Mouse (Mus musculus) liver, embryonic 13.5 days (tissue): ENCODE measurements around the gene Pgls. TPM values are rescaled to one million over a fixed set of nuclear protein-coding genes. Genes with fewer than 3 reads are reported as not detected.

ENCODE experiments used
- ATAC-seq: fragments of 200-750 bp; cut with Nextera tagmentation; 2 replicates; pipeline ENCODE4 v1.8.0; 2017; ENCODE audit warnings: low read depth, mild to moderate bottlenecking, moderate number of reproducible peaks, moderate library complexity
- DNase-seq: peaks from one replicate; pipeline ENCODE4 v3.0.0; 2022
- H3K27ac ChIP-seq: fragments of 300-500 bp; sonication (generic); 2 replicates; pipeline ENCODE4 v1.5.1; 2015; ENCODE audit warnings: moderate library complexity, mild to moderate bottlenecking, inconsistent platforms
- H3K27me3 ChIP-seq: fragments of 300-500 bp; sonication (generic); 2 replicates; pipeline ENCODE4 v1.6.1; 2015; ENCODE audit warnings: mild to moderate bottlenecking, inconsistent platforms
- H3K36me3 ChIP-seq: fragments of 300-500 bp; sonication (generic); 2 replicates; pipeline ENCODE4 v1.6.1; 2015; ENCODE audit warnings: mild to moderate bottlenecking, inconsistent platforms
- H3K4me1 ChIP-seq: fragments of 300-500 bp; sonication (generic); replicated peaks from 2 replicates; pipeline ENCODE4 v1.6.1; 2015; ENCODE audit warnings: inconsistent platforms
- H3K4me2 ChIP-seq: fragments of 300-500 bp; sonication (generic); 2 replicates; pipeline ENCODE4 v1.6.1; 2015; ENCODE audit warnings: inconsistent platforms, mild to moderate bottlenecking, moderate library complexity
- H3K4me3 ChIP-seq: fragments of 300-500 bp; sonication (generic); replicated peaks from 2 replicates; pipeline ENCODE4 v1.5.1; 2015; ENCODE audit warnings: mild to moderate bottlenecking, inconsistent platforms
- H3K9ac ChIP-seq: fragments of 300-500 bp; sonication (generic); 2 replicates; pipeline ENCODE4 v1.6.1; 2015; ENCODE audit warnings: mild to moderate bottlenecking, inconsistent platforms
- H3K9me3 ChIP-seq: fragments of 300-500 bp; sonication (generic); replicated peaks from 2 replicates; pipeline ENCODE4 v1.6.1; 2016; ENCODE audit warnings: inconsistent platforms
- WGBS: fragments of 180-500 bp; shearing (Covaris S2); methylation state at CpG from one replicate; pipeline ENCODE4 v1.1.7; 2015; ENCODE audit not compliant: insufficient replicate concordance; 5-methylcytosine and 5-hydroxymethylcytosine counted together
- polyA plus RNA-seq: library from polyadenylated mRNA; unstranded; fragments of >200 nt; fragmentation: Nextera tagmentation; extraction: Ambion mirVana; gene quantifications from 2 replicates; pipeline ENCODE4 v1.2.1, GENCODE M21; 2015

The Pgls gene
- polyA plus RNA-seq, 1 experiment from 2014 or later, result 110 TPM

DNA sequence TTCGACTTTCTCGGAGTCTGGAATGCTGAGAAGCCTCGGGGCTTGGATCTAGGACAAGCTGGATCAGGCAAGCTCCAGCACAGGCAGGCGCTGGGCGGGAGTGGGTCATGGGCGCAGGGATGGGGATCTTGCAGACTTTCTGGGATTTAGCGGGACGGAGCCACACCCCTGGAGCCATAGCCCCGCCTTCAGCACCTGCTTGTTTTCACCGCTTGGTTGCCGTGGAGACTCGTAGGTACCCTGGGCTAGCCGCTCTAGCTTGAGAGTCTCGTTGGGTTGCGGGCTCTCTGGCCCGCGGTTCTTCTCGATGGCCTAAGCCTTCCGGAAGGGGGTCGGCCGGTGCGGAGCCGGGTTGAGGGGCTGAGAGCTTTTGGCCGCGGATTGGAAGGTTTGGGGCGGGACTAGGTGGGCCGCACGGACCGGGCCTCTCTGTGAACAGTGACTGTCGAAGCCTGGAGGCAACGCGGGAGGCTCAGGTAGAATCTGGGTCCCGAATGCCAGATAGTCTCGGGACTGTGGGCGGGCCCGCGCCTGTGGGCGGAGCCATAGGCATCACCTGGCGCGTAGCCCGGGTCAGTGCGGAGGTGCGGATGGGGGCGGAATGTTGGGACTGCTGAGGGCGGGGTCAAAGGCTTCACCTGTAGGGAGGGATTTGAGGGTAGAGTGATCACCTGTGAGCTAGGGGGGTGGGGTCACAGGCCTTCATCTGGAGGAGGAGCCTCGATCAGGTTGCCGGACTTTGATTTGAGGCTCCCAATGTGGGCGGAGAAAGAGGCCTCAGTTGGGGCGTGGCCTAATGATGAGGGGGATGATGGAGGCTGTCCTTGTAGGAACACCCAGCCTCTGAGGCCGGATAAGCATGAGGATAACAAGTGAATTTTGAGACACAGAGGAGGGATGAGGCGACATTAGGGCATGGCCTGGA lies 22.3 kb upstream of the Pgls start:
- Histone ChIP-seq H3K4me1 (peaks cover 26% of the 10 kb centered on the region), H3K4me2 (peak overlapping the region; percentile 81), H3K27ac (no peak overlapping the region), H3K27me3 (peaks cover 45% of the 10 kb centered on the region), H3K4me3 (peak overlapping the region; percentile 59), H3K9me3 (no peaks in the 10 kb centered on the region), H3K36me3 (no peaks in the 10 kb centered on the region), H3K9ac (0 out of 2 replicates have a peak overlapping the region, but pooled peaks have one; percentile 47)
- DNase-seq (peak; percentile 60), ATAC-seq (peak; percentile 64)
- 1% methylated on average over 51 of the region's 51 CpGs for WGBS

DNA sequence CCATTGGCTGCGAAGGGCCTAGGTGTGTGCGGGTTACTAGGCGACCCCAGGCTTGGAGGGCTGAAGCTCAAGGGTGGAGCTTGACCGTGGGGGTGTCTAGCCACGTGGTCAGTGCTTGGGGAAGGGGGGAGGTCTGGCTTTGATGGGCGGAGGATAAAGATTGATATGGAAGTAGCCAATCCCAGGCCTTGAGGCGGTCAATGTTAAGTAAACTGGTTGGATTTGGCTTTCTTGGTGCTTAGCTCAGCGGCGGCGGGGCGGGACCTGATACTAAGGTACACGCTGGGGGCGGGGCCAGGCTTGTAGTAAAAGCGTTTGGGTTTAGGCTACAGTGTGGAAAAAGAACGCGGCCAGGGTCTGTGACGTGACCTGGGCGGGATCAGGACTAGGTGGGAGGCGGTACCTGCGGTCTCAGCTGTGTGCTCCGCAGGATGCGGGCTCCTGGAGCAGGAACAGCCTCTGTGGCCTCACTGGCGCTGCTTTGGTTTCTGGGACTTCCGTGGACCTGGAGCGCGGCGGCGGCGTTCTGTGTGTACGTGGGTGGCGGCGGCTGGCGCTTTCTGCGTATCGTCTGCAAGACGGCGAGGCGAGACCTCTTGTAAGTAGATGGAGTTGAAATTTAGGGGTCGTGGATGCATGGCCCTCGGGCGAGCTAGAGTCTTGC lies 21.6 kb upstream of the Pgls start:
- H3K4me3 ChIP-seq, result peak overlapping the region; percentile 59
- no peaks in the 10 kb centered on the region for H3K9me3 ChIP-seq
- DNase-seq, result peak; percentile 72
- H3K27ac ChIP-seq, result no peak overlapping the region
- WGBS, result 1% methylated on average over 41 of the region's 41 CpGs
- peak overlapping the region; percentile 81 for H3K4me2 ChIP-seq
- peaks cover 26% of the 10 kb centered on the region for H3K4me1 ChIP-seq
- H3K27me3 ChIP-seq, result peaks cover 45% of the 10 kb centered on the region
- no peaks in the 10 kb centered on the region for H3K36me3 ChIP-seq
- ATAC-seq, result peak; percentile 70
- peak overlapping the region; percentile 59 for H3K9ac ChIP-seq

DNA sequence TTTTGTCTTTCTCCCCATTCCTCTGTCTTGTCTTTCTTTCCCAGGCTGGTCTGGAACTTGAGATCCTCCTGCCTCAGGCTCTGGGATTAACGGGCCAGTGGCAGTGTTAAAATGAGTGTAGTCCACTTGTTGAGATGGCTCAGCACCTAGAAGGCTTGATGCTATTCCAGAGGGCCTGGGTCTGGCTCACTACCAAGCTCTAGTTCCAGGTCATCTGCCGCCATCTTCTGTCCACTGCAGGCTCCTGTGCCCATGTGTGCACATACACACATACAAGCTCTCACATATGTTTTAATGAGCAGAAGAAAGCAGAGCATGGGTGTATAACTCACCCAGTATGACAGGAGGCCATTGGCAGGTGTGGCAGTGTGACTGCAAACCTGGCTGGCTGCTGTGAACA lies 19.9 kb upstream of the Pgls start:
- ATAC-seq (no peak), DNase-seq (no peak)
- Histone ChIP-seq H3K9me3 (no peaks in the 10 kb centered on the region), H3K4me3 (no peak overlapping the region), H3K4me1 (peaks cover 26% of the 10 kb centered on the region), H3K27ac (no peak overlapping the region), H3K9ac (no peak overlapping the region), H3K4me2 (no peak overlapping the region), H3K27me3 (peaks cover 42% of the 10 kb centered on the region), H3K36me3 (no peaks in the 10 kb centered on the region)
- 77% methylated on average over 2 of the region's 2 CpGs for WGBS

DNA sequence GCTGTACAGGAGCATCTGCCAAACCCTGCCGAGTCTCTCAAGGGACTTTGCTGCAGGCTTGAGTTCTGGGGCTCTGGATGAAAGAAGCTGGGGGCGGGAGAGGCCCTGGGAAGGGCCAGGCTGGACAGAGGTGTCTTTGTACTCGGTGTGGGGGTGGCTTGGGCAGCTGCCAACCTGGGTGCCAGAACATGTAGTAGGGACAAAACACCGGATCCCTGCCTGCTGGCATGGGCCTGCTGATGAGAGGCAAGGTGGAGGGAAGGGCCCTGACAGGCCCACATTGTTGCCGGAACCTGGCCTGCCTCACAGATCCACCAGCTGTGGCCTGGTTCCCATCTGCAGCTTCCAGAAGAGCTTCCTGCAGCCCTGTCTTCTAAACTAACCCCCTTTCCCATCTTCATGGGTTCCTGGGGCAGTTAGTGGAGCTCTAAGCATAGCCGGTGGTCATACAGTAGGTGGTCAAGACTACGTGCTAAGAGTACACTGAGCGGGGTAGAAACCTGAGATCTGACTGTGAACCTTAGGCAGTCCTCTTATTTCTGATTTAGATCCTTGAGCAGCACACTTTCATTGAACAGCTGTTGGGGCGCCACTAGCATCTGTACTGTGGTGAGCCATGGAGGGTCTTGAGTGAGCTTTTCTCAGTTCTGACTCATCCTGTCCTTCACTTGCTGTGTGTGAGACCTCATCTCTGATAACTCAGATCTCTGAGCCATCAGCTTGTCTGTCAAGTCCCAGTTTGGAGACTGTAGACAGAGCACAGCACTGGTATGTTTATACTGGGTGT lies 18.9 kb upstream of the Pgls start:
- Histone ChIP-seq H3K4me2 (no peak overlapping the region), H3K4me3 (no peak overlapping the region), H3K27me3 (peaks cover 37% of the 10 kb centered on the region), H3K9ac (no peak overlapping the region), H3K36me3 (no peaks in the 10 kb centered on the region), H3K9me3 (no peaks in the 10 kb centered on the region), H3K27ac (no peak overlapping the region), H3K4me1 (peaks cover 26% of the 10 kb centered on the region)
- WGBS, result 72% methylated on average over 9 of the region's 9 CpGs
- no peak for DNase-seq
- ATAC-seq, result no peak

DNA sequence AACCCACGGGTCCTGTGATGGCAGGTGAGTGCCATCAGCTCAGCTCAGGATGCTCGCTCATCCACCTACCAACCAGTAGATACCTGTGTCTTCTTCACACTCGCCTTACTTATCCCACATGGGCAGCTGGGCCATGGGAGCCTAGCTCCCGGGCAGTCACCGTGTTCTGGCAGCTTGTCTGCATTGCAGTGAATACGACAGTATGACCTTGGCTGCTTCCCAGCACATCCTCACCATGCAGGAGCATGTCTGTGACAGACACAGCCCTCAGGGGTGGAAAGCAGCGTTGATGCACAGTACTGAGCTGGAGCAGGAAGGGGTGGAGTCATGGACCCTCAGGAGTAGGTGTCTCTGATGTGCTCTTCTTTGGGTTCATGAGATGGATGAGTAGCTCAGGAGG lies 17.6 kb upstream of the Pgls start:
- H3K4me2 ChIP-seq, result no peak overlapping the region

DNA sequence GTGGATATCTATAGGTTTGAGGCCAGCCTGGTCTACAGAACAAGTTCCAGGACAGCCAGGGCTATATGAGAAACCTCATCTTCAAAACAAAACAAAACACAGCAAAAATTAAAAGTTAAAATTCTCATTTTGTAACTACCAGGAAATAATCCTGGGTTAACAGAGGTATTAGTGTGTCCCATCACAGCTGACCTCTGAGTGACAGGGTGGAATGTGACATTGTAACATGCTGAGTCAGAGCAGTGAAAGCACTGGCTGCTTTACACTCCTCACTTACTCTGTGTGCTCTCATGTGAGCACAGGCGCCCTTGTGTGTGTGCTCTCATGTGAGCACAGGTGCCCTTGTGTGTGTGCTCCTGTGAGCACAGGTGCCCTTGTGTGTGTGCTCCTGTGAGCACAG lies 17.0 kb upstream of the Pgls start:
- H3K4me2 ChIP-seq, result no peak overlapping the region
- no peak overlapping the region for H3K9ac ChIP-seq
- H3K27me3 ChIP-seq, result peaks cover 17% of the 10 kb centered on the region
- no peak overlapping the region for H3K4me3 ChIP-seq
- H3K36me3 ChIP-seq, result no peaks in the 10 kb centered on the region
- H3K27ac ChIP-seq, result no peak overlapping the region
- DNase-seq (no peak), ATAC-seq (no peak)
- peaks cover 12% of the 10 kb centered on the region for H3K4me1 ChIP-seq
- WGBS, result 55% methylated on average over 1 of the region's 1 CpGs
- no peaks in the 10 kb centered on the region for H3K9me3 ChIP-seq

More for the DNA sequence above, 17.6 kb upstream of the Pgls start:
- Histone ChIP-seq H3K4me1 (peaks cover 18% of the 10 kb centered on the region), H3K9ac (no peak overlapping the region), H3K9me3 (no peaks in the 10 kb centered on the region), H3K4me3 (no peak overlapping the region), H3K27me3 (peaks cover 23% of the 10 kb centered on the region), H3K27ac (no peak overlapping the region), H3K36me3 (no peaks in the 10 kb centered on the region)
- DNase-seq (no peak), ATAC-seq (no peak)
- 65% methylated on average over 7 of the region's 7 CpGs for WGBS

DNA sequence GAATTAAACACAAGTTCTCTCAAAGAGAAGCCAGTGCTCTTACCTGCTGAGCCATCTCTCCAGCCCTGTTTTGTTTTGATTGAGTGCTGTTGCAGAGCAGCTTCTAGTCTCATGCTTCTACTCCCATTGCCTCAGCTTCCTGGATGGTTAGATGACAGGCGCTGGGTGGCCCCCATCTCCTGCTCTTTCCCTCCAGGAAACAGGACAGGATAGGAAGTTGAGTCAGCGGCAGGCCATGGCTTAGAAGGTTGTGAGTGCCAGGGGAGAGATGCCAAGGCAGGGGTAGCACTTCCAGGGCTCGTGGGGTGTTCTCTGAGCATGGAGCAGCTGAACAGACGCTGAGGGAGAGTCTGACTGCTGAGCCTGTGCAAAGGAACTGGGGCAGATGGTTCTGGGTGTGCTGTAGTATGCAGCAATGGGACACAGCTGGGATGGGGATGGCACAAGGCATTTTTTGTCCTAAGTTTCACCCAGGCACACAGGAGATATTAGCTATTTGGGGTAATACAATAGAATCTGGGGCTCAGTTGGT lies 14.1 kb upstream of the Pgls start:
- ATAC-seq (no peak), DNase-seq (no peak)
- Histone ChIP-seq H3K9ac (no peak overlapping the region), H3K4me1 (0 out of 2 replicates have a peak, but pooled peaks cover 5% of the 10 kb centered on the region), H3K36me3 (no peaks in the 10 kb centered on the region), H3K9me3 (no peaks in the 10 kb centered on the region), H3K27me3 (no peaks in the 10 kb centered on the region), H3K27ac (no peak overlapping the region), H3K4me2 (no peak overlapping the region), H3K4me3 (no peak overlapping the region)
- WGBS, result 37% methylated on average over 4 of the region's 4 CpGs

DNA sequence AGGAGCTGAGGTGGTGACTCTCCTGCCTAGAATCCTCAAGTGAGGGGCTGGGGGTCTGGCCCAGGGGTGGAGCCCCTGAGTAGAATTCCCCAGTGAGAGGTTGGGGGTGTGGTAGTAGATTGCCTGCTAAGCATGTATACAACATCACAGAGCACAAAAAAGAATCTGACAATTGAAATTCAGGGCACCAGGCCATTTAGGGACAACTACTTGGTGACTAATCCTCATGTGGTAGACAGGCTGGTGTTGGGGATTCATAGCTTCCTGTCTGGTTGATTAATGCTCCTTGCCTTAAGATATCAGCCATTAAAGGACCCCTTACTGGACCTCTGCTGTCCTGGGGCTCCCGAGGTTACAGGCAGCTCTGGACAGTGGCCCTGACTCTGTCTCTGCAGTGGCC lies 13.0 kb upstream of the Pgls start:
- 47% methylated on average over 1 of the region's 1 CpGs for WGBS
- no peak for ATAC-seq
- Histone ChIP-seq H3K4me3 (no peak overlapping the region), H3K9me3 (no peaks in the 10 kb centered on the region), H3K9ac (no peak overlapping the region), H3K27me3 (no peaks in the 10 kb centered on the region), H3K4me2 (no peak overlapping the region), H3K36me3 (no peaks in the 10 kb centered on the region), H3K4me1 (0 out of 2 replicates have a peak, but pooled peaks cover 5% of the 10 kb centered on the region), H3K27ac (no peak overlapping the region)
- no peak for DNase-seq

DNA sequence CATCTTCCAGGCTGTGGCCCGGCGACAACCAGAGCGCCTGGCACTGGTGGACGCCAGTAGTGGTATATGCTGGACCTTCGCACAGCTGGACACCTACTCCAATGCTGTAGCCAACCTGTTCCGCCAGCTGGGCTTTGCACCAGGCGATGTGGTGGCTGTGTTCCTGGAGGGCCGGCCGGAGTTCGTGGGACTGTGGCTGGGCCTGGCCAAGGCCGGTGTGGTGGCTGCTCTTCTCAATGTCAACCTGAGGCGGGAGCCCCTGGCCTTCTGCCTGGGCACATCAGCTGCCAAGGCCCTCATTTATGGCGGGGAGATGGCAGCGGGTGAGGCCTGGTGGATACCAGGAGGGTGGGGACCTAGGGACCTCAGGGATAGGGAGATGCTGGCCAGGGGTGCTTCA lies 12.5 kb upstream of the Pgls start:
- WGBS, result 87% methylated on average over 14 of the region's 14 CpGs
- no peak overlapping the region for H3K9ac ChIP-seq
- no peak overlapping the region for H3K4me2 ChIP-seq
- H3K36me3 ChIP-seq, result no peaks in the 10 kb centered on the region
- ATAC-seq (no peak), DNase-seq (no peak)
- H3K27ac ChIP-seq, result no peak overlapping the region
- H3K27me3 ChIP-seq, result no peaks in the 10 kb centered on the region
- H3K9me3 ChIP-seq, result no peaks in the 10 kb centered on the region
- no peak overlapping the region for H3K4me3 ChIP-seq
- 0 out of 2 replicates have a peak, but pooled peaks cover 5% of the 10 kb centered on the region for H3K4me1 ChIP-seq

DNA sequence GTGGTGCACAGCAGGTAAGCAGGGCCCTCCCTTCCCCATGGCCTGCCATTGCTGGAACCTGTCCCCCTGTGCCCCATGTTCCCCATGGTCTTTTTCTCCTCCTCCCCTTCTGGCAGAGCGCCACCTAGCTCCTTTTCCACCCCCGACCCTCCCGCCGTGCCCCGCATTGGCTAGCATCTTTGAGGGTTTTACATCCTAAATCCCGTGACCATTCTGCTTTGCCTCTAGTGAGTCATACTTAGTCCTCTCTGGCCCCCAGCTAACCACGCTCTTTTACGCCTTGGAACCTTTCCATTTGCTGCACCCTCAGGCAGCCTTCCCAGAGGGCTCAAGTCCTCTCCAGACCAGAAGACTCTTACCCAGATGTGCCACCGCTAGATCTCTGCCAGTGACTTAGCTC lies 11.8 kb upstream of the Pgls start:
- Histone ChIP-seq H3K4me3 (no peak overlapping the region), H3K27me3 (no peaks in the 10 kb centered on the region), H3K27ac (no peak overlapping the region), H3K4me2 (no peak overlapping the region), H3K9me3 (no peaks in the 10 kb centered on the region), H3K36me3 (no peaks in the 10 kb centered on the region), H3K4me1 (0 out of 2 replicates have a peak, but pooled peaks cover 5% of the 10 kb centered on the region), H3K9ac (no peak overlapping the region)
- DNase-seq (no peak), ATAC-seq (no peak)
- WGBS, result 65% methylated on average over 9 of the region's 9 CpGs

DNA sequence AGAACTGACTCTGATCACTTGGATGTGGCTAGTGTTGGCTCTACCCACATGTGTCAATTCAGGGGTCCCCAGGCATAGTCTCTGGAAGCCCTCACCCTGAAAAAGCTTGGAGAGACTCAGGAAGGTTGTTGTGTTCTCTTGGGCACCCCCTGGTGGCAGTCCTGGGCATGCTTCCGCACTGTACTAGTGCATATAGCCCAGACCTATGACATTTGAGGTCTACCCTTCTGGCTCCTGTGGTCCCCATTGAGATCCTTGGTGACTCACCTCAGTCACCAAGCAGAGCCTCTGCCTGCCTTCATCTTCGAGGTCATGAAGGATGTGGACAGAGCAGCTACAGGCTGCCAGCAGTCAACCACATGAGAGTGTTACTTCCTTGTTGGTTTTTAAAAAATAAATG lies 5.1 kb upstream of the Pgls start:
- 50% methylated on average over 2 of the region's 2 CpGs for WGBS
- Histone ChIP-seq H3K9ac (no peak overlapping the region), H3K27ac (no peak overlapping the region), H3K4me3 (no peak overlapping the region), H3K36me3 (no peaks in the 10 kb centered on the region), H3K9me3 (no peaks in the 10 kb centered on the region), H3K27me3 (no peaks in the 10 kb centered on the region), H3K4me1 (peaks cover 16% of the 10 kb centered on the region), H3K4me2 (no peak overlapping the region)
- DNase-seq (no peak), ATAC-seq (no peak)
